Mouse (Mus musculus): ENCODE results near the gene Acsf3. TPM values are rescaled to one million over a fixed set of nuclear protein-coding genes. Genes with fewer than 3 reads are reported as not detected.
A peak's percentile ranks its signal among the peaks of the same experiment; 100 is the strongest.

The Acsf3 gene
- 16.2 and 16.3 TPM in 2 replicates for polyA plus RNA-seq (2014; fragmentation: Nextera tagmentation; extraction: Ambion mirVana)

- H3K9ac ChIP-seq (replicated peaks; ENCODE audit: low read depth, low read length) = peak within 1 kb of the TSS; percentile 78
- peak; percentile 75 for ATAC-seq (ENCODE audit: low read depth)
- 2% methylated on average over 50 of the region's 50 CpGs for WGBS
- no peaks in the 10 kb centered on the region for H3K9me3 ChIP-seq (ENCODE audit: control insufficient read depth, low read length)
- peak within 1 kb of the TSS; percentile 66 for H3K4me2 ChIP-seq (ENCODE audit: low read depth, low read length)
- H3K27ac ChIP-seq (ENCODE audit: low read depth, low read length) = peak within 1 kb of the TSS; percentile 35; the same call in 1 of the 2 replicates
- H3K36me3 ChIP-seq (ENCODE audit: control insufficient read depth, insufficient read depth, low read length) = no peaks in the 10 kb centered on the region
- peak within 1 kb of the TSS; percentile 70 for H3K4me3 ChIP-seq (ENCODE audit: low read depth, low read length)
- H3K4me1 ChIP-seq (ENCODE audit: control insufficient read depth, insufficient read depth, low read length) = 0 out of 2 replicates have a peak, but pooled peaks cover 9% of the 10 kb centered on the region
- no peaks in the 10 kb centered on the region; the same call in 1 of the 2 replicates for H3K27me3 ChIP-seq (ENCODE audit: control insufficient read depth, insufficient read depth, low read length)
These were observed at the start of gene Acsf3 for GRCm38 (mm10) chr8:122775285-122776155. Gene Acsf3, plus strand, starts transcription at chr8:122775486.

- Histone ChIP-seq H3K4me3 (ENCODE audit: low read depth, low read length) (no peak overlapping the region), H3K27ac (ENCODE audit: low read depth, low read length) (no peak overlapping the region), H3K9me3 (ENCODE audit: control insufficient read depth, low read length) (no peaks in the 10 kb centered on the region), H3K4me1 (ENCODE audit: control insufficient read depth, insufficient read depth, low read length) (0 out of 2 replicates have a peak, but pooled peaks cover 3% of the 10 kb centered on the region), H3K9ac (replicated peaks; ENCODE audit: low read depth, low read length) (no peak overlapping the region), H3K36me3 (ENCODE audit: control insufficient read depth, insufficient read depth, low read length) (no peaks in the 10 kb centered on the region), H3K27me3 (ENCODE audit: control insufficient read depth, insufficient read depth, low read length) (no peaks in the 10 kb centered on the region), H3K4me2 (ENCODE audit: low read depth, low read length) (no peak overlapping the region)
- no peak for ATAC-seq (ENCODE audit: low read depth)
- 79% methylated on average over 2 of the region's 2 CpGs for WGBS
These were observed 48.5 kb upstream of the Acsf3 start for GRCm38 (mm10) chr8:122726789-122727188.

DNA sequence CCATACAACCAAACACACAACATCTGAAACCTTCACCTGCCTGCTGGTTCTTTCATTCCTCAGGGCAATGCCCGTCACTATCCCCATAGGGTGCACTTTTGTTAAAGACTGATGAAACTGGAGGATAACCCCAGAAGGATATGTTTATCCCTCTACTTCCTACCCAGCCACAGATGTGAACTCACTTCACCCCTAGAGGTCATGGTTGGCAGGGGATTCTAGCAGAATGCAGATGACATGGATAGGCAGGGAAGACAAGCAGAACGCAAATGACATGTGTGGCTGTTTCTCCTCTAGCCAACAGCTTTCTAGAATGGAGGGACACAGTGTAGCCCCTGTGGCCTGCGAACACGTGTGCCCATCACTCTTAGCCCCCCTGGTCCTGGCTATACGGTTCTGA, 47.9 kb upstream of the Acsf3 start:
- Histone ChIP-seq H3K9me3 (ENCODE audit: control insufficient read depth, low read length) (no peaks in the 10 kb centered on the region), H3K4me2 (ENCODE audit: low read depth, low read length) (no peak overlapping the region), H3K27ac (ENCODE audit: low read depth, low read length) (no peak overlapping the region), H3K4me1 (ENCODE audit: control insufficient read depth, insufficient read depth, low read length) (0 out of 2 replicates have a peak, but pooled peaks cover 3% of the 10 kb centered on the region), H3K36me3 (ENCODE audit: control insufficient read depth, insufficient read depth, low read length) (no peaks in the 10 kb centered on the region), H3K27me3 (ENCODE audit: control insufficient read depth, insufficient read depth, low read length) (no peaks in the 10 kb centered on the region), H3K9ac (replicated peaks; ENCODE audit: low read depth, low read length) (no peak overlapping the region), H3K4me3 (ENCODE audit: low read depth, low read length) (no peak overlapping the region)
- no peak for ATAC-seq (ENCODE audit: low read depth)
- whole genome bisulfite sequencing = 70% methylated on average over 5 of the region's 5 CpGs

DNA sequence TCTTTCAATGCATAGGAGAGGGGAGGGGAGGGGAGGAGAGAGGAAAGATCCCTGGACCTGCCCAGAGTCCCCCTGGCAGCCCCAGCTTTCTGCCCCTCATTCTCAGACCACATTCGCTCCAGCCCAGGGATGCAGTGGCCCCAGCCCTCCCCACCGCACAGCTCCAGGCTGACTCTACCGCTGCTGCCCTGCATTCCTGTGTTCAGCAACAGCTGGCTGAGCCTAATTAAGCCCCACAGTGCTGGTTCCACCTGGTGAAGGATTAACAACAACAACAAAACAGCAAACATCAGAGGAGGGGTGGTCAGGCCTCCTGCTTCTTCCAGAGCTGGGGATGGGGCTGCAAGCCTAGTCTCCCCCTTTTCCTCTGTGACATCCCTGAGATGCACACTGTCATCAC, 46.7 kb upstream of the Acsf3 start:
- Histone ChIP-seq H3K9ac (replicated peaks; ENCODE audit: low read depth, low read length) (no peak overlapping the region), H3K36me3 (ENCODE audit: control insufficient read depth, insufficient read depth, low read length) (no peaks in the 10 kb centered on the region), H3K27ac (ENCODE audit: low read depth, low read length) (no peak overlapping the region), H3K9me3 (ENCODE audit: control insufficient read depth, low read length) (no peaks in the 10 kb centered on the region), H3K4me1 (ENCODE audit: control insufficient read depth, insufficient read depth, low read length) (0 out of 2 replicates have a peak, but pooled peaks cover 3% of the 10 kb centered on the region), H3K27me3 (ENCODE audit: control insufficient read depth, insufficient read depth, low read length) (no peaks in the 10 kb centered on the region), H3K4me3 (ENCODE audit: low read depth, low read length) (no peak overlapping the region), H3K4me2 (ENCODE audit: low read depth, low read length) (no peak overlapping the region)
- WGBS = 12% methylated on average over 3 of the region's 3 CpGs
- 0 out of 2 replicates have a peak, but pooled peaks have one; percentile 11 for ATAC-seq (ENCODE audit: low read depth)

GRCm38 (mm10) chr8:122735110-122735509, 40.2 kb upstream of the Acsf3 start:
- ATAC-seq (ENCODE audit: low read depth) = no peak

GRCm38 (mm10) chr8:122735542-122736473, 39.5 kb upstream of the Acsf3 start:
- no peak overlapping the region for H3K9ac ChIP-seq (replicated peaks; ENCODE audit: low read depth, low read length)
- peaks cover 56% of the 10 kb centered on the region for H3K4me1 ChIP-seq (ENCODE audit: control insufficient read depth, insufficient read depth, low read length)
- H3K27ac ChIP-seq (ENCODE audit: low read depth, low read length) = peak overlapping the region; percentile 65
- ATAC-seq (ENCODE audit: low read depth) = no peak
- no peak overlapping the region for H3K4me3 ChIP-seq (ENCODE audit: low read depth, low read length)
- WGBS = 50% methylated on average over 19 of the region's 19 CpGs
- H3K9me3 ChIP-seq (ENCODE audit: control insufficient read depth, low read length) = no peaks in the 10 kb centered on the region
- no peak overlapping the region for H3K4me2 ChIP-seq (ENCODE audit: low read depth, low read length)
- no peaks in the 10 kb centered on the region for H3K27me3 ChIP-seq (ENCODE audit: control insufficient read depth, insufficient read depth, low read length)
- no peaks in the 10 kb centered on the region for H3K36me3 ChIP-seq (ENCODE audit: control insufficient read depth, insufficient read depth, low read length)

More at GRCm38 (mm10) chr8:122735110-122735509, 40.2 kb upstream of the Acsf3 start:
- H3K27me3 ChIP-seq (ENCODE audit: control insufficient read depth, insufficient read depth, low read length) = no peaks in the 10 kb centered on the region
- no peaks in the 10 kb centered on the region for H3K9me3 ChIP-seq (ENCODE audit: control insufficient read depth, low read length)
- peaks cover 52% of the 10 kb centered on the region for H3K4me1 ChIP-seq (ENCODE audit: control insufficient read depth, insufficient read depth, low read length)
- WGBS = 61% methylated on average over 3 of the region's 3 CpGs
- H3K4me3 ChIP-seq (ENCODE audit: low read depth, low read length) = no peak overlapping the region
- H3K27ac ChIP-seq (ENCODE audit: low read depth, low read length) = peak overlapping the region; percentile 65
- H3K4me2 ChIP-seq (ENCODE audit: low read depth, low read length) = no peak overlapping the region
- no peak overlapping the region for H3K9ac ChIP-seq (replicated peaks; ENCODE audit: low read depth, low read length)
- no peaks in the 10 kb centered on the region for H3K36me3 ChIP-seq (ENCODE audit: control insufficient read depth, insufficient read depth, low read length)

- Histone ChIP-seq H3K4me3 (ENCODE audit: low read depth, low read length) (no peak overlapping the region), H3K27me3 (ENCODE audit: control insufficient read depth, insufficient read depth, low read length) (no peaks in the 10 kb centered on the region), H3K4me1 (ENCODE audit: control insufficient read depth, insufficient read depth, low read length) (peaks cover 64% of the 10 kb centered on the region), H3K36me3 (ENCODE audit: control insufficient read depth, insufficient read depth, low read length) (no peaks in the 10 kb centered on the region), H3K9me3 (ENCODE audit: control insufficient read depth, low read length) (no peaks in the 10 kb centered on the region), H3K9ac (replicated peaks; ENCODE audit: low read depth, low read length) (no peak overlapping the region), H3K27ac (ENCODE audit: low read depth, low read length) (peak overlapping the region; percentile 90), H3K4me2 (ENCODE audit: low read depth, low read length) (no peak overlapping the region)
- 92% methylated on average over 11 of the region's 11 CpGs for WGBS
- ATAC-seq (ENCODE audit: low read depth) = no peak
These were observed 38.7 kb upstream of the Acsf3 start for GRCm38 (mm10) chr8:122736623-122737022.

GRCm38 (mm10) chr8:122737071-122737470, 38.2 kb upstream of the Acsf3 start:
- no peak overlapping the region for H3K4me3 ChIP-seq (ENCODE audit: low read depth, low read length)
- peaks cover 68% of the 10 kb centered on the region for H3K4me1 ChIP-seq (ENCODE audit: control insufficient read depth, insufficient read depth, low read length)
- H3K9me3 ChIP-seq (ENCODE audit: control insufficient read depth, low read length) = no peaks in the 10 kb centered on the region
- no peak overlapping the region for H3K4me2 ChIP-seq (ENCODE audit: low read depth, low read length)
- no peaks in the 10 kb centered on the region for H3K27me3 ChIP-seq (ENCODE audit: control insufficient read depth, insufficient read depth, low read length)
- no peak overlapping the region for H3K9ac ChIP-seq (replicated peaks; ENCODE audit: low read depth, low read length)
- 58% methylated on average over 4 of the region's 4 CpGs for WGBS
- peak overlapping the region; percentile 90 for H3K27ac ChIP-seq (ENCODE audit: low read depth, low read length)
- no peak for ATAC-seq (ENCODE audit: low read depth)
- no peaks in the 10 kb centered on the region for H3K36me3 ChIP-seq (ENCODE audit: control insufficient read depth, insufficient read depth, low read length)
